Mouse (Mus musculus) stomach, embryonic 16.5 days (tissue): ENCODE measurements around the gene Hc. TPM values are rescaled to one million over a fixed set of nuclear protein-coding genes. Genes with fewer than 3 reads are reported as not detected.

ENCODE experiments used
- ATAC-seq: fragments of 200-750 bp; cut with Nextera tagmentation; 2 replicates; pipeline ENCODE4 v1.8.0; 2017; ENCODE audit warnings: moderate number of reproducible peaks, moderate TSS enrichment; ENCODE audit not compliant: insufficient read depth, low FRiP score
- H3K27ac ChIP-seq: fragments of 300-500 bp; sonication (generic); 2 replicates; pipeline ENCODE4 v1.5.1; 2014; ENCODE audit warnings: low read length
- H3K27me3 ChIP-seq: fragments of 300-500 bp; sonication (generic); 2 replicates; pipeline ENCODE4 v1.6.1; 2014; ENCODE audit warnings: low read length, control low read depth, mixed read lengths; ENCODE audit not compliant: control insufficient read depth, insufficient read depth
- H3K36me3 ChIP-seq: fragments of 300-500 bp; sonication (generic); 2 replicates; pipeline ENCODE4 v1.6.1; 2014; ENCODE audit warnings: low read length; ENCODE audit not compliant: control insufficient read depth, insufficient read depth
- H3K4me1 ChIP-seq: fragments of 300-500 bp; sonication (generic); 2 replicates; pipeline ENCODE4 v1.6.1; 2014; ENCODE audit warnings: low read length, control low read depth, mixed read lengths; ENCODE audit not compliant: control insufficient read depth, insufficient read depth
- H3K4me2 ChIP-seq: fragments of 300-500 bp; sonication (generic); 2 replicates; pipeline ENCODE4 v1.6.1; 2014; ENCODE audit warnings: low read depth, low read length, mixed read lengths
- H3K4me3 ChIP-seq: fragments of 300-500 bp; sonication (generic); replicated peaks from 2 replicates; pipeline ENCODE4 v1.5.1; 2014; ENCODE audit warnings: mild to moderate bottlenecking, low read length
- H3K9ac ChIP-seq: fragments of 300-500 bp; sonication (generic); 2 replicates; pipeline ENCODE4 v1.6.1; 2014; ENCODE audit warnings: low read length
- H3K9me3 ChIP-seq: fragments of 300-500 bp; sonication (generic); replicated peaks from 2 replicates; pipeline ENCODE4 v1.6.1; 2016; ENCODE audit warnings: low read length, control low read depth; ENCODE audit not compliant: control insufficient read depth
- WGBS: fragments of 180-500 bp; shearing (Covaris S2); extraction: QIAGEN DNeasy Blood & Tissue Kit; methylation state at CpG from one replicate; pipeline ENCODE4 v1.1.7; 2014; 5-methylcytosine and 5-hydroxymethylcytosine counted together
- polyA plus RNA-seq: library from polyadenylated mRNA; unstranded; fragments of >200 nt; fragmentation: Nextera tagmentation; extraction: Ambion mirVana; gene quantifications from 2 replicates; pipeline ENCODE4 v1.2.1, GENCODE M21; 2015

The Hc gene
- polyA plus RNA-seq, 1 experiment from 2014 or later: 2.3 TPM

DNA sequence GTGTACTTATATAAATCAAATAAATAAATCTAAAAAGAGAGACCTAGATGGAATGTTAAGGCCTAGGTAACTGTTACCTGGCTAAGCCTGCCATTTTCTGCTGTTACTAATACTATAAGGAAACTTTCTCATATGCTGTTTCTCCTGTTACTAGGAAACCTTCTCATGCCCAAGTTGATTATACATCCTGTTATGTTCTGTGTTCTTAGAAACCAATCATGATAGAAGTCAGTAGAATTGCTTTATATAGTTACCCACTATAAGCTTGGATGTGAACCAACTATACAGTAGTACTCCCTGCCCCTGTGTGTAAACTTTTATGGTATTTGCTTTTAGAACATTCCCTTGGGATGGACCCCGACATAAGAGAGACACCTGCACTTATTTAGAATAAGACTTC is 73.6 kb downstream of the Hc start:
- Histone ChIP-seq H3K4me3 (no peak overlapping the region), H3K36me3 (no peaks in the 10 kb centered on the region), H3K27me3 (no peaks in the 10 kb centered on the region), H3K27ac (no peak overlapping the region), H3K9me3 (no peaks in the 10 kb centered on the region), H3K4me1 (peaks cover 4% of the 10 kb centered on the region; the same call in 1 of the 2 replicates), H3K9ac (no peak overlapping the region), H3K4me2 (no peak overlapping the region)
- 47% methylated on average over 1 of the region's 1 CpGs for WGBS
- ATAC-seq: no peak

DNA sequence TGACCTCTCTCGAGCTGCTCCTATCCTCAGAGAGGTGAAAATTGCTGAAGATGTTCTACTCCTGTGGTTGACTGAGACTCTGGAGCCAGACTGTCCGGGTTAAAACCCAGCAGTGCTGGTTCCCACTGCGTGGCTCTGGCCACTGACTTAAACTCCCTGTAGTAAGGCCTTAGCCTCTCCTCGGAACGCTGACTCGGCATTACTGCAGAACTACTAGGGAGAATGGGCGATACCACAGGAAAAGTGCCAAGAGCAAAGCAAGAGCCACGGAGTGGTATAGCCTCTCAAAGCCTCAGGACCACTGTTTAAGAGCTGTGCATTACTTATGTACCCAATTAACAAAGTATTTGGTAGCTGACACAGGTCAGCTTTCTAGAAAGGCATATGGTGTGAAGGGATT is 76.4 kb downstream of the Hc start:
- H3K9ac ChIP-seq: no peak overlapping the region
- no peak for ATAC-seq
- H3K27ac ChIP-seq: no peak overlapping the region
- no peaks in the 10 kb centered on the region for H3K36me3 ChIP-seq
- no peak overlapping the region for H3K4me2 ChIP-seq
- H3K4me1 ChIP-seq: peaks cover 4% of the 10 kb centered on the region; the same call in 1 of the 2 replicates
- 78% methylated on average over 8 of the region's 8 CpGs for WGBS
- H3K27me3 ChIP-seq: no peaks in the 10 kb centered on the region
- H3K9me3 ChIP-seq: no peaks in the 10 kb centered on the region
- H3K4me3 ChIP-seq: no peak overlapping the region

DNA sequence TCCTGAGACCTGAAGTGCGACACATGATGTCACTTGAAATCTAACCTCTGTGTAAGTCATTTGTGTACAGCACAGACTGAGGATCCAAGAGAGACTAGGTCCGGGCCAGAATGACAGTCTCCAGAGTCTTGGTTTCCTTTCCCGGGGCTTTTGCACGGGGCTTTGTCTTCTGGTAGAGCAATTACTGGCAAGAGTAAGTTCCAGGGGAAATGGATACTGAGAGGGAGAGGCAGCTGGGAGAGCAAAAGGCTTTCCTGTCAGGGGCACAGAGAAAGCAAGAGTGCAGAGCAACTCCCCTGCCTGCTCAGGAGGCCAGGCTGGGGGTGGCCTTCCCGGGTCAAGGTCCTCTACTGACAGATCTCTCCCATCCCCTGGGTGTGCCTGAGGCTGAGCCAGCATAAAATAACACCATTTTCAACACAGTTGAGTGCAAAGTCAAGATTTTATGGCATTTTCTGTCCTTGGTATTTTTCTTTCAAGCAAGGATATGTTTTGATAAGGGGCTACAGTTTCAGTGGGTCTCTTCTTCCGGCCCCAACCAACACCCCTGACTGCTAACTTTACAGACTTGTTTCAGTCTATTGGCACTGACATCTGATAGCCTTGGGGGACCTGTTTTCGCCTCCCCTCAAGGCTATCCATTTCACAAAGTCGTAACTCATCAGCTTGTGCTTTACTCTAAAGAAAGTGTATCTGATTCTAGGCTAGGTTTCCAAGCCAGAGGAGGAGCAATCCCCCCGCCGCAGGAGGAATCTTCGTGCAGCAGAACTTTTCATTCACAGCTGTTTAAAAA is 78.1 kb downstream of the Hc start:
- Histone ChIP-seq H3K4me1 (peaks cover 4% of the 10 kb centered on the region; the same call in 1 of the 2 replicates), H3K36me3 (no peaks in the 10 kb centered on the region), H3K27ac (no peak overlapping the region), H3K4me3 (no peak overlapping the region), H3K9me3 (no peaks in the 10 kb centered on the region), H3K4me2 (no peak overlapping the region), H3K9ac (no peak overlapping the region), H3K27me3 (no peaks in the 10 kb centered on the region)
- ATAC-seq: no peak
- 46% methylated on average over 11 of the region's 11 CpGs for WGBS

DNA sequence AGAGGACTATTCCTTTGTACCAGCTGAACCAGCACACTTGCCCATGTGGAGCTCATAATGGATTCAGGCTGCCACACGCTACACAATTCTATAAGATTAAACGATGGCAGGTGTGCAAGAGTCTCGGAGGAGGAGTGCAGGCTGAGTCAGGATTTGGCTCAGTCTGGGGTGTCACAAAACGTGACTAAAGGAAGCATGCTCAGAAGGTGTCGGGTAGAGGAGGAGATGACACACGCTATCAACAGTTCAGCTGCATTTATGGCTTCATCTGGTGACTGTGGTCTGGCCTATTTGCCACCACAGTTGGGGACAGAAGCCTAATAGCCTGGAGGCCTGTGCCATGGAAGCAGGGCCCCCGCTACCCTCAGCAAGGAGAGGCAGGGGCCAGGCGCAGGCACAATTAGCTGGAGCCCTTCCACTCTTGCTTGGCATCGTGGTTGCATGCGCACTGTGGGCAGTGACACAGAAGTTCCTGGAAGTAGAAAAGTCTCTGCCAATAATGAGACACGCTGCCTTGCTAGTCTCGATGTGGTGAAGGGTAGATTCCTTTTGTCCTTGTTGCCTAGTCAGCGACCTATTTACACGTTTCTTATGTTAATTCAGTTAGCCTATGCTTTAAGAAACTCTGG is 79.0 kb downstream of the Hc start:
- ATAC-seq: no peak
- Histone ChIP-seq H3K4me3 (no peak overlapping the region), H3K9me3 (no peaks in the 10 kb centered on the region), H3K27me3 (no peaks in the 10 kb centered on the region), H3K4me1 (peaks cover 4% of the 10 kb centered on the region; the same call in 1 of the 2 replicates), H3K27ac (0 out of 2 replicates have a peak overlapping the region, but pooled peaks have one; percentile 33), H3K9ac (no peak overlapping the region), H3K4me2 (no peak overlapping the region), H3K36me3 (no peaks in the 10 kb centered on the region)
- 71% methylated on average over 14 of the region's 14 CpGs for WGBS

DNA sequence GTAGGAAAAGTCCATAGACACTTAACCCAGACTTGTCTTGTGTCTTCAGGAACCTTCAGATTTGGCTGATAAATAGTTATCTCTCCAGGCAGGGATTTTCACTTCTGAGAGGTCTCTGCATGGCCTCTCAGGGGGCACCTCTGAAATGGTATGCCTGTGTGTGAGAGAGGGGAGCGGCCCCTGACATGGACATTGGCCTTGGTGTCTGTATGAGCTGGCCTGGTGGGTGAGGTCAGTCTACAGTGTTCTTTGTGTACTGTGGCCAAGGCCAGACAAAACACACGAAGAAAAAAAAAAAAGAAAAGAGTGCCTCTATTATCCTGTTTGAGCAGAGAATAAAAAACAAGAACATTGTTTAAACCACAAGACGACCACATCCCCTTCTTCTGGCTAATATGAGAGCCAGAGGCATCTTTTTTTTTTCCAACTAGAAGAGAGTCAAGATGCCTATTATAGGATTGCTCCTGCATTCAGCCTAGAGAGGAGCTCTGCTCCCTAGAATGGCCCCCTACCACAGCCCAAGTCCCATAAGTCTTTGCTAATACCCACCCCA is 81.7 kb downstream of the Hc start:
- H3K9ac ChIP-seq: no peak overlapping the region
- H3K36me3 ChIP-seq: no peaks in the 10 kb centered on the region
- H3K4me3 ChIP-seq: no peak overlapping the region
- no peaks in the 10 kb centered on the region for H3K27me3 ChIP-seq
- no peak for ATAC-seq
- H3K27ac ChIP-seq: no peak overlapping the region
- no peaks in the 10 kb centered on the region for H3K9me3 ChIP-seq
- H3K4me2 ChIP-seq: no peak overlapping the region
- WGBS: 57% methylated on average over 3 of the region's 3 CpGs
- H3K4me1 ChIP-seq: peaks cover 4% of the 10 kb centered on the region; the same call in 1 of the 2 replicates

DNA sequence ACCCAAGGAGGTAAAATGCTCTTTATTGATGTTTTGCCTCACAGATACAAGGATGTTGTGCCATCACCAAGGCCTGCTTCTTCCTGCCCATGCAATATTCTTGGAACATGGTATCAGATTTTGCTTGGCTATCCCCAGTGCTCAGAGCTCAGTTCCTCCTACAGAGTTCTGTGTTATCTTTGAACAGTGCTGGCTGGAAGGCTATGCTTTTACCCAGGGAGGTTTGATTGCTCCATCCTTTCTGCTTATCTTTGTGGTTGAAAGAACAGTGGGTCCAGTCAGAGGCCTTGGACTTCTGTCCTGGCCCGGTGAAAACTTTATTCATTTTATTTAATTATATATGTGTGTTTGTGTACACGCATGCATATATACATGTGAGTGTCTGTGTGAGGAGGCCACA is 83.0 kb downstream of the Hc start:
- Histone ChIP-seq H3K4me2 (no peak overlapping the region), H3K27ac (no peak overlapping the region), H3K4me3 (no peak overlapping the region), H3K9ac (no peak overlapping the region), H3K36me3 (no peaks in the 10 kb centered on the region), H3K4me1 (peaks cover 4% of the 10 kb centered on the region; the same call in 1 of the 2 replicates), H3K27me3 (no peaks in the 10 kb centered on the region), H3K9me3 (no peaks in the 10 kb centered on the region)
- ATAC-seq: no peak
- 91% methylated on average over 2 of the region's 2 CpGs for WGBS

DNA sequence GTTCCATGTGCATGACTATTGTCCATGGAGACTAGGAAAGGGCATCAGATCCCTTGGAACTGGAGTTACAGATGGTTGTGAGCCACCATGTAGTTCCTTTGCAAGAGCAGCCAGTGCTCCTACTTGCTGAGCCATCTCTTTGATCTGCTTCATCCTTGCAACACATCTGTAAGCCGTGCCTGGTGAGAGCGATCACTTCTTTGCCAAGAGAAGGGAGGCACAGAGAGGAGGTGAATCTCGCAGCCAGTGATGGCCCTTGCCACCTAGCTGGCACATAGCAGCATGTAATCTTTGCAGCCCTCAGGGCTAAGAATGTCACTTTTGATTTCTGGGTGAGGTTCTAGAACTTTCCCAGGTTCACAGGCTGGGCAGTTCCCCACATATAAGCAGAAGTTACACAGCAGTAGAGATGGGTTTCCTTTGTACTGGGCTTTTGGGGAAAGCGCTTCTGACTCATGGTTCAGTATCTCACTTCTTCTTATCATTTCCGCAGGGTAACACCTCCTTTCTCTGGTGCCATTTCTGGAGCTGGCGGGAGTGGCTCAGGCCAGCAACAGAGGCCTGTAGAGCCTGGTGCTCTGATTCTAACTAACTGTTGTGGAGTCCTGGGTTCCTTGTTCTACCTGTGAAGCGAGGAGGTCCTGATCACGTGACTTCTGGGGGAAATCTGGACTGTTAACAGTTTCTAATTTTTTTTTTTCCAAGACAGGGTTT is 84.1 kb downstream of the Hc start:
- H3K9ac ChIP-seq: no peak overlapping the region
- H3K4me2 ChIP-seq: no peak overlapping the region
- ATAC-seq: peak; percentile 31; the same call in 1 of the 2 replicates
- no peak overlapping the region for H3K27ac ChIP-seq
- H3K4me3 ChIP-seq: no peak overlapping the region
- H3K9me3 ChIP-seq: no peaks in the 10 kb centered on the region
- no peaks in the 10 kb centered on the region for H3K27me3 ChIP-seq
- H3K4me1 ChIP-seq: no peaks in the 10 kb centered on the region
- no peaks in the 10 kb centered on the region for H3K36me3 ChIP-seq
- WGBS: 71% methylated on average over 8 of the region's 8 CpGs

DNA sequence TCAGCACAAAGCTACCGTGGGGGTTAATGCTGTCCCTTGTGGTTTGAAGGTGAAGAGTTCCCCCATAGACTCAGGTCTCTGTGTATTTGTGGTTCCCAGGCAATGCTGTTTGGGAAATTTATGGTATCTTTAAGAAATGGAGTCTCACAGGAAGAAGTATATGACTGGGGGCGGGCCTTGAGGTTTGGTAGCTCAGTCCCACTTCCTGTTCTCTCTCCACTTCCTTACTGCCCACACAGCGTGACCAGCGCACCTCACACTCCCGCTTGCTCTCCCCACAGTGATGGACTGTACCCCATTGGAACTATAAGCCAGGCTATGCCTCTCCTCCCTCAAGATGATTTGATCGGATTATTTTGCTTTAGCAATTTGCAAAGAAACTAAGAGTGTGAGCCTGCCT is 84.8 kb downstream of the Hc start:
- 86% methylated on average over 6 of the region's 6 CpGs for WGBS
- no peaks in the 10 kb centered on the region for H3K4me1 ChIP-seq
- ATAC-seq: no peak

DNA sequence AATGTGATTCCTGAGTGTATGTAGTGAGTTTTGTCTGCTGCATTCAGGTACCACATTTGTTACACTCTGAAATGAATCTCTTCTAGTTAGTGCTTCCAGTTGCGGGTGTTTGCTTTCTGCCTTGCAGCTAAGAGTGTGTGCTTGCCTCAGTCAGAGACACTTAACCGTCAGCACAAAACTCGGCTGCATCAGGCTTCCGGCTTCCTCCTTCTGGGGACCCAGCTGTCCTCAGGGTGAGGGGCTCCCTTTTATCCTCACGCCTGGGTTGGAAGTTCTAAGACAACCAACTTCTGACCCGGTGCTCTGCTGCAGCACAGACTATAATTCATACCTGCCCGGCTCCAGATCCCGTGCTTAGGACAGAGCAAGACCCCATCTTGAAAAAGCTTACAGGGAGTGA is 88.2 kb downstream of the Hc start:
- 77% methylated on average over 8 of the region's 8 CpGs for WGBS

More for the DNA sequence above, 84.8 kb downstream of the Hc start:
- Histone ChIP-seq H3K4me3 (no peak overlapping the region), H3K9ac (no peak overlapping the region), H3K27ac (no peak overlapping the region), H3K4me2 (no peak overlapping the region), H3K36me3 (no peaks in the 10 kb centered on the region), H3K9me3 (no peaks in the 10 kb centered on the region), H3K27me3 (no peaks in the 10 kb centered on the region)

More for the DNA sequence above, 88.2 kb downstream of the Hc start:
- H3K27ac ChIP-seq: no peak overlapping the region
- H3K9me3 ChIP-seq: no peaks in the 10 kb centered on the region
- H3K4me3 ChIP-seq: no peak overlapping the region
- no peaks in the 10 kb centered on the region for H3K36me3 ChIP-seq
- no peak overlapping the region for H3K9ac ChIP-seq
- H3K4me1 ChIP-seq: no peaks in the 10 kb centered on the region; the same call in 1 of the 2 replicates
- no peaks in the 10 kb centered on the region for H3K27me3 ChIP-seq
- ATAC-seq: no peak
- no peak overlapping the region for H3K4me2 ChIP-seq
